Mouse (Mus musculus) forebrain, embryonic 16.5 days (tissue): Measurements from ENCODE around the gene Tcea2. TPM values are rescaled to one million over a fixed set of nuclear protein-coding genes. Genes with fewer than 3 reads are reported as not detected.

Source experiments
- ATAC-seq: fragments of 200-750 bp; cut with Nextera tagmentation; 2 replicates; pipeline ENCODE4 v1.8.0; 2017; ENCODE audit warnings: mild to moderate bottlenecking, moderate library complexity
- H3K27ac ChIP-seq: fragments of 300-500 bp; sonication (generic); 2 replicates; pipeline ENCODE4 v1.5.1; 2014; ENCODE audit warnings: low read length, control low read depth
- H3K27me3 ChIP-seq: fragments of 300-500 bp; sonication (generic); replicated peaks from 2 replicates; pipeline ENCODE4 v1.6.1; 2014; ENCODE audit warnings: low read length; ENCODE audit not compliant: control insufficient read depth, insufficient read depth
- H3K36me3 ChIP-seq: fragments of 300-500 bp; sonication (generic); 2 replicates; pipeline ENCODE4 v1.6.1; 2014; ENCODE audit not compliant: control insufficient read depth, insufficient read depth
- H3K4me1 ChIP-seq: fragments of 300-500 bp; sonication (generic); replicated peaks from 2 replicates; pipeline ENCODE4 v1.6.1; 2014; ENCODE audit warnings: low read length; ENCODE audit not compliant: control insufficient read depth, insufficient read depth
- H3K4me2 ChIP-seq: fragments of 300-500 bp; sonication (generic); 2 replicates; pipeline ENCODE4 v1.6.1; 2014; ENCODE audit warnings: mild to moderate bottlenecking, low read length, control low read depth
- H3K4me3 ChIP-seq: fragments of 300-500 bp; sonication (generic); replicated peaks from 2 replicates; pipeline ENCODE4 v1.5.1; 2014; ENCODE audit warnings: mild to moderate bottlenecking, low read length, control low read depth
- H3K9ac ChIP-seq: fragments of 300-500 bp; sonication (generic); replicated peaks from 2 replicates; pipeline ENCODE4 v1.6.1; 2014; ENCODE audit warnings: low read depth, low read length, control low read depth
- H3K9me3 ChIP-seq: fragments of 300-500 bp; sonication (generic); 2 replicates; pipeline ENCODE4 v1.6.1; 2016; ENCODE audit warnings: low read length; ENCODE audit not compliant: control insufficient read depth
- WGBS: fragments of 180-500 bp; shearing (Covaris S2); extraction: QIAGEN DNeasy Blood & Tissue Kit; methylation state at CpG from one replicate; pipeline ENCODE4 v1.1.7; 2014; 5-methylcytosine and 5-hydroxymethylcytosine counted together
- polyA plus RNA-seq: library from polyadenylated mRNA; unstranded; fragments of >200 nt; fragmentation: Nextera tagmentation; extraction: Ambion mirVana; gene quantifications from 2 replicates; pipeline ENCODE4 v1.2.1, GENCODE M21; 2015

Tcea2 gene
- polyA plus RNA-seq, 1 experiment from 2014 or later, result 60.5 TPM

DNA sequence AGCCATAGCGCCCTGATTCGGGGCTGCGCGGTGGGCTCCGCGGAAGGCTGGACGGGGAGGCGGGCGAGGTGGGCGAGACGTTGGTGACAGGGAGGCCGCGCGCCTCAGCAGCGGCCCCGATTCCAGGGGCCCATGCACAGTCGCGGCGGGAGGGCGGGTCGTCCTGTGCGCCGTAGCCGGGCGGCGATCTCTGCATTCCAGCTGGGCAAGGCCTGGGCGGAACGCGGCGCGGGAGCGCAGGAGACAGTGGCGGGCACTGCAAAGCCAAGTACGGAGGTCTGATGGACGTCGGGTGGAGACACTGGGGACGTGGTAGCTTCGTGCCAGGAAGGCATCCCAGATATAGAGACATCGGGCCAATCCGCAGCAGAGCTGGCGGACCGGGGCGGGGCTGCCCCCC lies 8.8 kb upstream of the Tcea2 start, which contains the start of gene Sox18:
Gene Sox18, minus strand, starts transcription at position 315 of the 400 bp plus-strand sequence.
- Histone ChIP-seq H3K9ac (peak within 1 kb of the TSS; percentile 45), H3K9me3 (no peaks in the 10 kb centered on the region), H3K4me3 (peak within 1 kb of the TSS; percentile 46), H3K4me1 (peaks cover 19% of the 10 kb centered on the region), H3K27me3 (peaks cover 53% of the 10 kb centered on the region), H3K27ac (no peak within 1 kb of the TSS), H3K4me2 (peak within 1 kb of the TSS; percentile 61), H3K36me3 (no peaks in the 10 kb centered on the region)
- WGBS, result under 1% methylated on average over 35 of the region's 43 CpGs
- ATAC-seq, result peak; percentile 37; the same call in 1 of the 2 replicates

DNA sequence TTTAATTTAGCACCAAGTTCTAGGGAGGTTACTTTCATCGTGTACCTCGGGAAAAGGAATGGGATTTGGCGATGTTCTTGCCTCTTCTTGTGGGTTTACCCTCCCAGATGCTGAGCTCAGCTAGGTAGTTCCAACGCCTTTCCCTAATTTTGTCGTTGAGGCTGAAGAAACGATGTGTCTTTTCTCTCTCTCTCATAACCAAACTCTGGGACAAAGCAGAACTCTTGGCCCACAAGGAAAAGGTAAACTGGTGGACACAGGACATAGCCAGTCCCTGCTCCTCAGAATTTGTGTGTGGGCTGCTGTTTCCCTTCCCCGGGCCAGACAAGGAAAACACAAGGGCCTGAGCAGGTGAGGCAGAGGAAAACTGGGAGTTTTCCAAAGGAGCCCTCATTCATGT lies 8.1 kb upstream of the Tcea2 start:
- Histone ChIP-seq H3K4me2 (no peak overlapping the region), H3K9ac (no peak overlapping the region), H3K36me3 (no peaks in the 10 kb centered on the region), H3K27me3 (peaks cover 53% of the 10 kb centered on the region), H3K27ac (no peak overlapping the region), H3K9me3 (no peaks in the 10 kb centered on the region), H3K4me3 (no peak overlapping the region; the same call in 1 of the 2 replicates), H3K4me1 (peaks cover 19% of the 10 kb centered on the region)
- WGBS, result 21% methylated on average over 7 of the region's 7 CpGs
- ATAC-seq, result no peak

DNA sequence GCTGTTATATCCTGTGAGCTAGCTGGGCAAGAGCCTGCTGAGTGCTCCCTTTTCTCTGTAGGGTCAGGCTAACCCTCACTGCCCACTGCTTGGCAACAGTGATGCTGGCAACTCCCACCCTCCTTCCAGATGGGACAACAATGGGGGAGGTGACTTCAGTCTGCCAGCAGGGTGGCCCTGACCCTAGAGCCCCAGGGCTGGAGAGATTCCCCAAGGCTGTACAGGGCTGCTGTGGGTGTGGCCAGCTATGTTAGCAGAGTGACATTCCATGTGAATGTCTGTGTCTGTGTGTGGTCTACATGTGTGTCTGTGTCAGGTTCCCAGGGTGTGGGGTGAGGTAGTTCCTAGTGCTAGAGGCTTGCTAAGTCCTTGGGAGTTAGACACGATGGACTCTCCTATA lies 6.6 kb upstream of the Tcea2 start:
- no peak overlapping the region for H3K4me3 ChIP-seq
- H3K36me3 ChIP-seq, result no peaks in the 10 kb centered on the region
- no peak overlapping the region for H3K9ac ChIP-seq
- WGBS, result 74% methylated on average over 1 of the region's 1 CpGs
- peaks cover 51% of the 10 kb centered on the region for H3K27me3 ChIP-seq
- no peak overlapping the region for H3K27ac ChIP-seq
- H3K4me1 ChIP-seq, result peaks cover 19% of the 10 kb centered on the region
- no peak for ATAC-seq
- no peaks in the 10 kb centered on the region for H3K9me3 ChIP-seq
- no peak overlapping the region for H3K4me2 ChIP-seq

DNA sequence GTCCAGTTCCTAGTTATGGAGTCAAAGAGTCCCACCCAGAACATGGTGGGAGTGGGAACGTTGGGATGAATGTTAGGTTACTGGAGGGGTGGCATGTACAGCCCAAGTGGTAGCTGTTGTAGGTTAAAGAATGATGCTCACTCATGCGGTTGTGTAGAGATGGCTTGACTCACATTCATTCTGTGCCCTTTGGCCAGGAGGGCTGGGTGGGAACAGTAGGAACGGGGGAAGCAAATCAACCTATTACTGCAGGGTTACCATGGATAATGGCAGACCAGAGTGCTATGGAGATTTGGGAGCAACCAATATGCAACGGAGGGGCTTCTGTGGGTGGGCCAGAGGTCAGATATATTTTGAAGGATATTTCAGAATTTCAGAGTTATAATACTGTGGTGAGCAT lies 5.2 kb upstream of the Tcea2 start:
- H3K36me3 ChIP-seq, result no peaks in the 10 kb centered on the region
- H3K9me3 ChIP-seq, result no peaks in the 10 kb centered on the region
- 79% methylated on average over 4 of the region's 4 CpGs for WGBS
- no peak overlapping the region for H3K9ac ChIP-seq
- H3K4me2 ChIP-seq, result no peak overlapping the region
- no peak for ATAC-seq
- H3K27ac ChIP-seq, result no peak overlapping the region
- peaks cover 38% of the 10 kb centered on the region for H3K27me3 ChIP-seq
- H3K4me3 ChIP-seq, result no peak overlapping the region
- peaks cover 23% of the 10 kb centered on the region for H3K4me1 ChIP-seq

DNA sequence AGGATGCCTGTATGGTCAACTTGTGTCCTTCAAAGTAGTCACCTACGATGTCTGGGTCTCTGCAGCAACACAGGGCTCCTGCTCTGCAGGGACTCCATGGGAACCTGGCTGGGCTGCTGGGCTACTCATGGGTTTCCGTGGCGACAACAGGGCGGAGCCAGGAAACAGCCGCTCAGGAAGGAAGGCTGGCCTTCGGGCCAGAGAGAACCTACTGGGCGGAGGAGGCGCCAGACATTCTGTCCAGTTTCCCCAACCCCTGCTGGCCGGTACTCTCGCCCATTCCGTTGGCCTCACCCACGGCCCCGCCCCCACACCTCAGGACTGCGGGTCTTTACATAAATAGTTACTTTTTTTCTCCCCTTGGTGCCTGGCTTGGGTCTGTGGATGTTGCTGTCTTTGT lies 4.7 kb upstream of the Tcea2 start:
- Histone ChIP-seq H3K27me3 (peaks cover 33% of the 10 kb centered on the region), H3K9ac (no peak overlapping the region), H3K27ac (no peak overlapping the region), H3K36me3 (no peaks in the 10 kb centered on the region), H3K4me3 (no peak overlapping the region), H3K9me3 (no peaks in the 10 kb centered on the region), H3K4me2 (peak overlapping the region; percentile 21), H3K4me1 (peaks cover 22% of the 10 kb centered on the region)
- no peak for ATAC-seq
- 2% methylated on average over 14 of the region's 14 CpGs for WGBS

DNA sequence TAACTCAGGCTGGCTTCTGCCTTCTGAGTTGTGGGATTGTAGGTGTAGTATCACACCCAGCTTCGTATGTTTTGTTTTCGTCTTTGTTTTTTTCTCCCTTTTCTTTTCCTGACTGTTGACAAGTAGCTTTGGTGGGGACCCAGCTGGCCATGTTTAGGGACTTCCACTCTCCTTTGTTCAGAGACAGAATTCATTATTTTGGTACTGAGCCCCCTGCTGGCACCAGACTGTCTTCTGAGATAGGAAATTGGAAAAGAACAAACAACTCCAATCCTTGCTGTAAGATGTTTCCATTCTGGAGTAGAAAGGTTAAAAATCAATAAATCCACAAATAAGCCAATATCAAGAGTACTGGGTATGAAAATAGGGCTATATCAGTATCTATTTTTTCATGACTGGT lies 3.7 kb upstream of the Tcea2 start:
- H3K27ac ChIP-seq, result no peak overlapping the region; the same call in 1 of the 2 replicates
- H3K9me3 ChIP-seq, result no peaks in the 10 kb centered on the region
- peaks cover 23% of the 10 kb centered on the region for H3K27me3 ChIP-seq
- WGBS, result 22% methylated on average over 2 of the region's 2 CpGs
- ATAC-seq, result no peak
- no peak overlapping the region for H3K9ac ChIP-seq
- H3K4me3 ChIP-seq, result no peak overlapping the region
- H3K36me3 ChIP-seq, result no peaks in the 10 kb centered on the region
- H3K4me2 ChIP-seq, result no peak overlapping the region
- H3K4me1 ChIP-seq, result peaks cover 23% of the 10 kb centered on the region

DNA sequence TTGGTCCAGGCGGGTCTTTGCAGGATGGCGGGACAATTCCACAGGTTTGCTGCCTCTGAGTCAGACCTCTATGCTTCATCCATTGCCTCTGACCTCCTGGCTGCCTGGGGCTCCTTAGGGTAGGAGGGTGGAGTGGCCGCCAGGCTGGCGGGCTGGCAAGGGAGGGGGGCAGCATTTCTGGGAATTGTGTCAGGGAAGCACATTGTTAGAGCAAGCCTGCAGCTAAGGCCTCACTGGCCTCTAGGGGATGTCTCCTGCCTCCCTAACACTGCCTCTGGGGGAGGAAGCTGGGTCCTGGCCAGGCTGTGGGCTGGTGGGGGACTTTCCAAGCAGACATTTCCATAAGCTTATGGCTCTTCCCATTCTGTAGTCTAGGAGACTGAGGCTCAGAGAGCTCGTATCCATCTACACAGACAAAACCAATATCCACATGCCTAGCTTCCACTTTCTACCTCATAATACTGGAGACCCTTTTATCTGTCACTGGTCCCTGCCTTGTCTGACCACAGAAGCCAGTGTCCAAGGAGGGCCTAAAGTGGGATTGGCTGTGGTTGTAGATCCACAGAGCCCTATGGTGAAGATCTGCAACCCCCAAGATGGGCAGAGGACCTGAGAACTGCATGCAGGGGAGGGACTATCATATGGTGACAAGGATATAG lies 2.9 kb upstream of the Tcea2 start:
- no peaks in the 10 kb centered on the region for H3K36me3 ChIP-seq
- H3K27ac ChIP-seq, result no peak overlapping the region; the same call in 1 of the 2 replicates
- no peak overlapping the region for H3K4me3 ChIP-seq
- peaks cover 22% of the 10 kb centered on the region for H3K4me1 ChIP-seq
- no peak overlapping the region for H3K4me2 ChIP-seq
- no peak for ATAC-seq
- H3K9ac ChIP-seq, result no peak overlapping the region
- 56% methylated on average over 5 of the region's 5 CpGs for WGBS
- peaks cover 15% of the 10 kb centered on the region for H3K27me3 ChIP-seq
- no peaks in the 10 kb centered on the region for H3K9me3 ChIP-seq

DNA sequence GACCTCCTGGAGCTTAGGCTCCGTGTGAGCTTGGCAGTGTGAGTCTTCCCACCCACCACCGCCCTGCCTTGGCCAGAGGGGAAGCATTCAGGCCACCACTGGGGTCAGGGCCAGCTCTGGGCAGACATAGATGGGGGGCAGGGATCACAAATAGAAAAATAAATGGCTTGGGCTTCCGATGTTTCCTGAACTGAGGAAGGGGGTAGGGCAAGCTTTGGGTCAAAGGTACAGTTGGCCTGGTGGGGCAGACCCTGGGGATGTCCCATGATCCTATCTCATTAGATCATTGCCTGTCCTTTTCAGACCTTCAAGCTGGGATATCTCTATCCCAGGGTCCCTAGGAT lies 2.4 kb upstream of the Tcea2 start:
- Histone ChIP-seq H3K27me3 (peaks cover 10% of the 10 kb centered on the region), H3K36me3 (no peaks in the 10 kb centered on the region), H3K4me3 (no peak overlapping the region), H3K4me1 (peaks cover 22% of the 10 kb centered on the region), H3K27ac (no peak overlapping the region), H3K9me3 (no peaks in the 10 kb centered on the region), H3K4me2 (no peak overlapping the region), H3K9ac (no peak overlapping the region)
- ATAC-seq, result no peak
- WGBS, result 63% methylated on average over 3 of the region's 3 CpGs

DNA sequence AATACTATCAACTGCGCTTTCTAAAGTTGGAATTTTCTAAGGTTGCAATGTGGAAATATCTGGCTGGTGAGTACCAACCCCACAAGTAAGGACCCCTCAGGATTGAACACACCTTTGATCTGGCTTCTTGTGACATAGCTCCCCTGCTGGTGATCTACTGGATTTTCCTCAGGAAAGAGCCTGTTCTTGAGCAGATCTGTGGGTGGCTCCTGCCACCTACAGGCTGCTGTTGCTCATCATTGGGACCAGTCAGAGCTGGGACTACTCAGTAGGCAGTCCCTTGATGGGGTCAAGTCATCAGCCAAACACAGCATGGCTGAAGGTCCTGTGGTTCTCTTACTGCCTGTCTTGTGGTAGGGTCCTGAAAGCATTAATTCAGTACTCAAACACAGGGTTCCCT lies 1.3 kb upstream of the Tcea2 start:
- 55% methylated on average over 1 of the region's 1 CpGs for WGBS
- no peaks in the 10 kb centered on the region; the same call in 1 of the 2 replicates for H3K27me3 ChIP-seq
- H3K9me3 ChIP-seq, result no peaks in the 10 kb centered on the region
- no peak overlapping the region for H3K9ac ChIP-seq
- no peak overlapping the region for H3K27ac ChIP-seq
- no peak overlapping the region for H3K4me3 ChIP-seq
- ATAC-seq, result peak; percentile 70
- H3K36me3 ChIP-seq, result no peaks in the 10 kb centered on the region
- no peak overlapping the region for H3K4me2 ChIP-seq
- H3K4me1 ChIP-seq, result peaks cover 22% of the 10 kb centered on the region

DNA sequence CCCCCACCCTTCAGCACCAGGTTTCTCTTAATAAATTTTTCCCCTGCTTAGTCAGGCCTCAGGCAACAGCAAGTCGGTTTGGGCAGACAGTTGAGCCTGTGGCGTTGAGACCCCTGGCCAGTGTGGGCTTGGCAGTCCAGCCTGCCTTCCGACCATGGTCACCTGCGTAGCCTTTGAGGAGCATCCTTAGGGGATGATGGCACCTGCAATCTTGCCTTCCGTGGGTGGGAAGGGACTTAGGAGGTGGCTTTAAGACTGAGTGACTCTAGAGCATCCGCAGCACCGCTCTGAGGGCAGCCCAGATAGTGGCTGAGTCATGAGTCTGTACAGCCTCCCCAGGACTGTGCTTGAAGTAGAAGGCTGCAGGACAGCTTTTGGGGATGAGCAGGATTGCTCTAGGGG lies 607 bp downstream of the Tcea2 start:
- Histone ChIP-seq H3K9ac (peak overlapping the region; percentile 87), H3K27ac (no peak overlapping the region), H3K9me3 (no peaks in the 10 kb centered on the region), H3K36me3 (peaks cover under 1% of the 10 kb centered on the region; the same call in 1 of the 2 replicates), H3K4me3 (peak overlapping the region; percentile 66), H3K4me2 (peak overlapping the region; percentile 96), H3K4me1 (peaks cover 17% of the 10 kb centered on the region), H3K27me3 (no peaks in the 10 kb centered on the region)
- 16% methylated on average over 7 of the region's 7 CpGs for WGBS
- peak; percentile 34; the same call in 1 of the 2 replicates for ATAC-seq
